Mouse (Mus musculus): Measurements from ENCODE around the gene Hectd2. TPM values are rescaled to one million over a fixed set of nuclear protein-coding genes. Genes with fewer than 3 reads are reported as not detected.

Hectd2 gene
- 10 to 100 TPM; 26.2 to 27.7 TPM for total RNA-seq (2021)

DNA sequence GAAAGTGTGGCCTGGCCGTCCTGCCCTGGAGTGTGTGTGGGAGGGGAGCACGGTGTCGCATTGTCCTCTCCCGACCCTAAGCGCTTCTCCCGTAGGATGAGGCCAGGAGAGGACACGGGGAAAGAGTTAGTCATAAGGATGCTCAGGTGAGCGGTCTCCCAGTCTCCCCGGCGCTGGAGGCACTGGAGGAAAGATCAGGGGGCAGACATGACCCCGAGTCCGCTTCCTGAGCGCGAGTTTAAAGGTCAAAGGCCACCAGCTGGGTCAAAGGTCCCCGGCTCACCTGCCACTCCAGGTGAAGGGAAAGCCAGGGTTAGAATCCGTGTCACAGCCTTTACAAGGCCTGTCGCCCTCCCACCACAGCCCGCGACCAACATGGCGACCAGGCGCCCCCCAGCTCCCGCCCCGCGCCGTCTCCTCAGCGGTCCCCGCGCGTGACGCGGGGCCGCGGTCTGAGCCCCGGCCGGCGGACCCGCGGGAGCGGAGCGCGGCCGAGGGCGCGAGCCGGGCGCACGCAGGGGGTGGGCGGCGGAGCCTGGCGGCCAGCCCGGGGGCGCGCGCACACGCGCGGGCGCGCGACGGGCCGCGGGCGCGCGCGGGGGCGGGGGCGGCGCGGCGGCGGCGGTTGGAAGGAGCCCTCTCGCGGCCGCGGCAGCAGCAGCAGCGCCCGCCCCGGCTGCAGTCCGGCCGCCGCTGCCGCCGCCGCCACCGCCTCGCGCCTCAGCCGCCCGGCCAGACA, at the start of gene Hectd2:
Gene Hectd2, plus strand, starts transcription at position 594 of the 739 bp plus-strand sequence.
- intact Hi-C loops (cut with DNase I), result no loop called here
- DNase-seq, result peak; percentile 53

DNA sequence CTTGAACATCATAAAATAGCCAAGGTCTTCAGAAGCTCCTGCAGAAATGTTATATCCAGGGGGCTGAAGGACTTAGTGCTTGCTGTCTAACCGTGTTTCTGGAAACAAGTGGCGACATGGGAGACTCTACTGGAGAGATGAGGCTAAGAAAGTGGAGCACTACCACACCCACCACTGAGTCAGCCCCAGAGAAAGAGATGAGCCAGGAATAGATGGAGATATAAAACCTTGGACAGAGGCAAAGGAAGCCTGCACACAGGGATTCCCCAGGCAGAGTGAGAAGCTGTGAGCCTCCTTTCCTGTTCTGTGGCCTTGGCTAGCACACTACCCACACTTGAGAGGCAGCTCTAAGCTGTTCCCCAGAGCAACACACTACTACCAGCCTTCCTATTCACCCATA, 49.7 kb upstream of the Hectd2 start:
- intact Hi-C loops (cut with DNase I), result no loop called here
- no peak for DNase-seq

DNA sequence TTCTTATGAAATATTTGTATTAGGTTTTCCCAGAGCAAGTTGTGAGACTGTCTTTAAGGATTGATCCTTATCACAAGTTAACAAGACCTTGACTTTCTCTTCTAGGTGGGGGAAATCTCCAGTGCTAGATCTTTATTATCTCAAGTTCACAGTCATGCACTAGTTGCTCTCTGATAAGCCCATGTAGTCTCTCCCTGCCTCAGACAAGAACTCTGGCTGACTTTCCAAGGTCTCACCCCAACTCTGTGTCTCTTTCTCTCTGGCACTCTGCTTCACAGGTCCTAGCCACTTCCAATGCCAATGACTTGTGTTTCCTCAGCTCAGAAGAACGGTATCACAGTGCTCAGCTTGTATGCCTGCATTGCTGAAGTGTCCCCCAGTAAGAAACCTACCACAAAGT, 43.1 kb upstream of the Hectd2 start:
- no peak for DNase-seq
- intact Hi-C loops (cut with DNase I), result no loop called here

DNA sequence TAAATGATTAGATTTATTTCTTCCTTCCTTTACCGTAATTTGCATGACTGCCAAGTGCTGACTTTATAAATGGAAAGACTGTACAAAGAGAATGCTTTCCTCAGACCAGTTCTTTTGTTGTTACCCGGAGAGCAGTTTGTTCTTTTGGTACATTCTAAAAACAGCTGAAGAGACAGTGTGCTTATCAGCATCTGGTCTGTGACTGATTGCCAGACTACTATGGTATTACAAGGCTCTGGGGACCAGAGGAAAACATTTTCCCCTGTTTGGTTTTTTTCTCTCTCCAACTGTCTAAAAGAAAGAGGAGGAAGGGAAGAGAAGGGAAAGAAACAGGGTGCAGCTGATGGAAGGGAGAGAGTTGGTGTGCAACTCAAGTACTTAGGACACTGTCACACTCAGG, 36.0 kb upstream of the Hectd2 start:
- no peak for DNase-seq
- intact Hi-C loops (cut with DNase I), result no loop called here

DNA sequence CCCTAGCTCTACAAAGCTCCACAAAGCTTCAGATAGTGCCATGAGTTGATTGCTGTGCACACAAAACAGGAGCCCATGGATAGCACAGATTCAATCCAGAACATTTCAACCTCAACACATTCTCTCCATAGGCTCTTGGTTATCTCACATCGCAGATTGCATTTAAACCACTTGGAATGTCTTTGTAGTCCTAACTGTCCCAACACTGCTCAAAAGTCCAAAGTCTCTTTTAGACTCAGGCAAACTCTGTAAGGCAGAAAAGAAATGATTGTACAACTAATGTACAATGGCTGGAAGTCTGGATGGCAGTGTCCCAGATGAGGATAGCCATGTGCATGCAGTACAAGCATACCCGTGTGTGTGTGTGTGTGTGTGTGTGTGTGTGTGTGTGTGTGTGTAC, 32.9 kb upstream of the Hectd2 start:
- DNase-seq, result no peak
- intact Hi-C loops (cut with DNase I), result no loop called here

DNA sequence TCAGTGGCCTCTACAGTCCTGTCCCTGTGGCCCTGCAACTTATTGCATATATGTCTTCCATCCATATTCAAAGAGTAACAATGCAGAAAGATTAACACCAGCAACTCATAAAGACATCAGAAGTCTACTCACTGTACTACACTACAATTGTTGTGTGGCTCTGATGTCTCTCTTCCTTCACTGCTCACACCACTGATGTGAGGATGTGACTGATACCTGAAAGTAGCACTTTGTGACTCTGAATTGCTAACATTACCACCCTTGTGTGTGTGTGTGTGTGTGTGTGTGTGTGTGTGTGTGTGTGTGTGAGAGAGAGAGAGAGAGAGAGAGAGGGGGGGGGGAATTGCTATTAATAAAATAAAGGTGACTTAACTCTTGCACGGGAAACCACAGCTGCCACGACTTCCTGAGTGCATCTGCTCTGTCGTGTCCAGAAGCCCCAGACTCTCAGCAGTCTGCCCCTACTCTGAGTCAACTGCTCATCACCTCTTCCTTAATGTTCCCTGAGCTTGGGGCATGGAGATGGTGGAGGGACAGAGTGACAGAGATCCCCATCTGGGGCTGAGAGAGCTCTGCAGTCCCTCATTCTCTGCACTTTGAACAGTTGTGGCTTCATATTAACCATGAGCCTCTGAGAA, 31.8 kb upstream of the Hectd2 start:
- no peak for DNase-seq
- intact Hi-C loops (cut with DNase I), result no loop called here

DNA sequence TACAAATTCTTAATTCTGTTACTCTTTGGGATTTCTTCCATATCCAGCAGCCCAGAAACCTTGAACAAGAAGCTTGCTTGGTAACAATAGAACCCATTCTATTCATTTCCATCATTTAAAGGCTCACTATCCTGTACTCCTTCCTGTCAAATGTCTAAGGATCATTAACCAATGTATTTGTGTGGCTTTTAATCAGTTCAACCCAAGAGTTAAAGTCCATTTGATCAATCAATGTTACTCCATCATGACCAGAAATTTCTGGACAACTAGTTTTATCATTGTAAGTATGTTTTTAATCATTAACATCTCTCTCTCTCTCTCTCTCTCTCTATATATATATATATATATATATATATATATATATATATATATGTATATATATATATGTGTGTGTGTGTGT, 29.4 kb upstream of the Hectd2 start:
- DNase-seq, result no peak
- intact Hi-C loops (cut with DNase I), result no loop called here

DNA sequence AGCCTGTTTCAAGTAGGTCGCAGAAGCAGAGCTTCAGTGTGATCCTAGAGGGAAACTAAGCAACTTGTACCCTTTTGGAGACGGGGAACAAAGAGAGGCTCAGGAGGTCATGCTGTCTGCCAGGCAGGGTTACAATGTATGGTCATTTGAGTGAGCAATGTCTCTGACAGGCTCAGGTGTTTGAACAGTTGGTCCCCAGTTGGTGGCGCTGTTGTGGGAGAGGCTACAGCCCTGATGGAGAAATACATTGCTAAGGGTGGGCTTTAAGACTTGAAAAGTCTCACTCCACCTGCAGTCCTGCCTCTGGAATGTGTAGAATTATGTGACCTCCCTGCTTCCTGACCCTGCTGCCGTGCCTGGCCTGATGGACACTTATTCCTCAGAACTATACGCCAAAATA, 21.4 kb upstream of the Hectd2 start:
- intact Hi-C loops (cut with DNase I), result no loop called here
- DNase-seq, result peak; percentile 54

DNA sequence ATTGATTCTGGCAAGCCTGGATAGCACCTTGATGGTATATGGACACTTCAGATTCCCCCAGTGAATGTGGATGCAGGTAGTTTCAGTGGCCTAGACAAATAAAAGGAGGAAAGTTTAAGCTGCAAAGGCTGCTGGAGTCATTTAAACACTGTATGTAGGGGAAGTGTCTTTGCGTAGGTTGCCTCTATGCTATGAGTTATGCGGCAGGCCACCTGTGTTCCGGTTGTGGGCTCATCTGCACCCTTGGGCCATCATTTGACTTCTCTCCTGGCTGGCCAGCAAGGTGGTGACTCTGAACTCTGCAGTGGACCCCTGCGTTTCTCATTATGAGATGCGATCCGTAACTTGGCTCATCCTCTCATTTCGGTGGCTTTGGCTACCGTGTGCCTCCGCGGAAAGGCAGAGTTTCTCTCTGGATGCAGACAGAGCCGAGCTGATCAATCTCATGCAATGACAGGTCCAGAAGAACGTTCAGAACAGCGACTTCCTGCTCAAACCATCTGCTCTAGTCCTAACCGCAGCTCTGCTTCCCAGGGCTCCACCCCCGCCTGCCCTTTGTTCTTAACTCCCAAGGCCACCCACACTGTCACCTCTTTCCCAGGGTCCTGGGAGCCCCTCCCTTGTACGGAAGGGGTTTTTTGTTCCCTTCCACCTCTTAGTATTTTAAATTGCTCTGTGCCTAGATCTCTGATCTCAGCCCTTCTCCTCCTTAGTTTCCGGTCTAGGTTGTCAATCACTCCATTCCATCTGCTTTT, 20.3 kb upstream of the Hectd2 start:
- DNase-seq, result peak; percentile 52
- intact Hi-C loops (cut with DNase I), result no loop called here

DNA sequence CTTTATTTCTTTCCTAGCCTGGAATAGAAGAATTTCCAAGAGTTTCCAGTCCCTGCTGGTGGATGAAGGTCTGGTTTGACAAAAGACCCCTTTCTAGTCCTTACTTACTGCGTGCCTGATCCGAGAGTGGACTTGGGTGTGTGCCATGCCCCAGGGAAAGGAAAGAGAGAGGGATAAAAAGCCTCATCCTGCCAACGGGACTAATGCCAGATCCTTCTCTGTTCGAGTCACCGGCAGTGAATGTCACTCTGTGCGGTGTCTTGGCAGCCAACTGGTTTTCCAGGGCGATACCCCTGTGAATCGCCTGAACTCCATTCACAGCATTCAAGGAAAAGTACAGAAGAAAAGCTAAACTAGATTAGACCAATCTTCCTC, 19.7 kb upstream of the Hectd2 start:
- intact Hi-C loops (cut with DNase I), result no loop called here

DNA sequence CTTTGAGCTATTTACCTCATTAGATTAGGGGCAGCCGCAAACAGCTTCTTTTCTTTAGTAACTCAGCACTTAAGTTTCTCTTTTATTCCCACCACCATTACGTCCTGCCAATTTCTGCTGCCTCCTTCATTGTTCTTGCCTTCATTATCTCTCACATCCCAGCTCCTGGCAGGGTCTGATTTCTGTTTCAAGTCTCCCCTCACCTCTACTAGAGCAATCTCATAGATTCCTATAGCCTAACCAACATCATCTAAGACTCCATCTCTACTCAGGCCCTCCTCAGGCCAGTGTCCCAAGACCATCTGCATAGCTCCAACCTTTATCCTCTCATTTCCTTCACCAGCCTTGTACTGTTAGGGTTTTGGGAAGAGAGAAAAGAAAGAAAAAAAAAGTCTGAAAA, 19.3 kb upstream of the Hectd2 start:
- intact Hi-C loops (cut with DNase I), result no loop called here

More for the DNA sequence above, 19.7 kb upstream of the Hectd2 start:
- peak; percentile 96 for DNase-seq

DNA sequence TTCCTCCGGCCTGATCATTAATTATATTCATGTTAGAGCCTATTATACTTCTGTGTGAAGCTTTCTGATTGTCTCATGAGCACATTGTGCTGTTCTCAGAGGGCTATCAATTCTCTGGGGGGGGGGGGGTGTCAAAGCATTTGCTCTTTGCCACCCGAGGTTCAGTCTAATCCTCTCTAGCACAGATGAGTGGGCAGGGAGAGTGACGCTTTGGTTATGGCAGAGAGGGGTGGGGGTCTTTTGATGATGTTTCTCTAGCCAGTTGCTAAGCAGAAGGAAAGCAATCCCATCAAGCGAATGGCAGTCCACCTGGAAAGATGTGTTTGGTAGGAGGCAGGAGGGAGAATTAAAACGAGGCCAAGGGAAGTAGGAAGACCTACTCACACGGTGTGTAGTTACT, 18.6 kb upstream of the Hectd2 start:
- no peak for DNase-seq
- intact Hi-C loops (cut with DNase I), result no loop called here

More for the DNA sequence above, 19.3 kb upstream of the Hectd2 start:
- no peak for DNase-seq

DNA sequence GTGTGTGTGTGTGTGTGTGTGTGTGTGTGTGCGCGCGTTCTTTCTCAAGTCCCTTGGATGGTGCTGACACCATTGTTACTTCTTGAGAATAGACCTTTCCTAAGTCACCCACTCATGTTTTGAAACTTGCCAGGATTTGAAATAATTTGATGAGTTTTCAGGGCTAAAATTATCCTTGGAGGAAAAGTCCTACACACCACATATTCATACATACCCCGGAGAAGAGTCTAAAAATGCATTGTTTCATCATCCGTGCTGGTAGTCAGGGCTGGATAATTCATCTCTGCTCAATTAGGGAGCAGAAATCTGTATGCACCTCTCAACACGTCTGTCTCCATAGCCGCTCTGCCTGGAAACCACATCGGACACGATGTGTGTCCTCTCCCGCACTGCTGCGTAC, 17.5 kb upstream of the Hectd2 start:
- intact Hi-C loops (cut with DNase I), result no loop called here
- DNase-seq, result no peak

DNA sequence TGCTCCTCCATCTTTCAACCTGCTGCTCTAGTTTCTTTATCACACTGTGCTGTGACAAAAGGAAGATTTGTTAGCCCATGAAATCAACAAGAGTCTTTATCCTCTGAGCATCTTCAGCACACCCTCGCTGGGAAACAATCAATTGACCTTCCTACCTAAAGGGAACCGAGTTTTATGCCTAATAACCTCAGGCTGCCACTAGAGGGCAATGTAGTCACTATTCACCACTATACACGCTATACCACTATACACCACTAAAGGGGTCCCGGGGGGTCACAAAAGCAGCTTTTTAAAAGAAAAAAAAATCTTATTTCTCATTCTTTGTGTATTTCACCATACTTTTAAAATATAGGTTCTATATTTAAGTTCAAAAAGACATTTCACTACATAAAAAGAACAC, 15.9 kb upstream of the Hectd2 start:
- intact Hi-C loops (cut with DNase I), result no loop called here
- DNase-seq, result peak; percentile 52

DNA sequence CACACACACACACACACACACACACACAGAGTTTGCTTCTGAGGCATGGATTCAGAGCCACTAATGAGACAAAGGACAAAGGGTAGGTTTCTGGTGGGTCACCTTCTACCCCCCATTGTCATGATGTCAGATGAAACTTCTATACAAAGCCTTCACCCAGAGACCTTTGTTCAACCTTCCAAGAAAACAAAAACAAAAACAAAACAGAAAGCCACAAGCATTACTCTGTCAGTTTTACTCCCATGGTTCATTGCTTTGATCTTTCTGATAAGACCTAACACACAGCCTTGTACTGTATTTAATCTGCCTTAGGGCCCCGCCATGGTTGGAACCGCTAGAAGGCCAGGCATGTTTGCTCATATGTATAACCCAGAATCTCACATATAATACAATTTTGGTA, 15.1 kb upstream of the Hectd2 start:
- no peak for DNase-seq
- intact Hi-C loops (cut with DNase I), result no loop called here

DNA sequence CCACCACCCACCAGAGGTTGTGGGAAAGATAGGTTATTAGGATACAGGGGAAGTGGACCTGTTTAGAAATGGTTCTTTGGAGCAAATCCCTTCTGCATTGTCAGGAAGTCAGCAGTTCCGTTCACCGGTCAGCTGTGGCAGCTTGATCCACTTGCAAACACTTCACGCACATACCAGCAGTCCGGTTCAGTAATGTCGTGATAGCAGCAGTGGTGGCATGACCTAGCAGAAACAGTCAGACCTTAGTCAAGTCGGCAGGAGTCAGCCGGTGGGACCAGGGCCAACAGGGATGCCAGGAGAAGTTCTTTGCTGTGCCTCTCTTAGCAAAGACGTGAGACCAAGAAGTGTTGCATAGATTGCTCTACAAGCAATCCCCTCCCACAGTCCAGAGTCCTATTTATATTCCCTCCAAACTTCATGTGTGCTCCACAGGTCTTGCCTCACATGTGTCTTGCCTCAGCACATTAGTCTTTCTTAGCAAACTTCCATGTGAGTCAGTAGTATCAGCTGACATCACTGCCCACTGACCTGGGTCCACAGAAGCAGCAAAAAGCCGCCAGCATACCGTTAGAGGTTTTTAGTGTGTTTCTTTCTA, 14.3 kb upstream of the Hectd2 start:
- DNase-seq, result no peak
- intact Hi-C loops (cut with DNase I), result loop anchor here (10.0 kb wide), 1 partner anchor 275 kb away; no protein-coding TSS in a partner anchor

DNA sequence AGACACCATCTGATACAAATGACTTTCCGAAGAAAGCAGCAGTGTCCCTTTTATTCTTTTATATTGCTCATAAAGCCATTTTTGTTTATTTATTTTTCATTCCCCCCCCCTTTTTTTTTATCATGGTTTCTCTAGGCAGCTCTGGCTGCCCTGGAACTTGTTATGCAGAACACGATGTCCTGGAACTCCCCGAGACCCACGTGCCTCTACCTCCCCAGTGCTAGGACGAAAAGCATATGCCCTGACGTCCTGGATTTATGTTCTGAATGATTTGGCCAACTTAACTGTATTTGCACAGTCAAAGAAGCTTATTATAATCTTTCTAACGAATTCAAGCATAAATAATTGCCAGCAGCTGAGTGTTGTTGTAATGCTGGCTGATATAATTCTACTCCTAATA, 13.7 kb upstream of the Hectd2 start:
- intact Hi-C loops (cut with DNase I), result loop anchor here (10.0 kb wide), 1 partner anchor 274 kb away; no protein-coding TSS in a partner anchor
- DNase-seq, result no peak

DNA sequence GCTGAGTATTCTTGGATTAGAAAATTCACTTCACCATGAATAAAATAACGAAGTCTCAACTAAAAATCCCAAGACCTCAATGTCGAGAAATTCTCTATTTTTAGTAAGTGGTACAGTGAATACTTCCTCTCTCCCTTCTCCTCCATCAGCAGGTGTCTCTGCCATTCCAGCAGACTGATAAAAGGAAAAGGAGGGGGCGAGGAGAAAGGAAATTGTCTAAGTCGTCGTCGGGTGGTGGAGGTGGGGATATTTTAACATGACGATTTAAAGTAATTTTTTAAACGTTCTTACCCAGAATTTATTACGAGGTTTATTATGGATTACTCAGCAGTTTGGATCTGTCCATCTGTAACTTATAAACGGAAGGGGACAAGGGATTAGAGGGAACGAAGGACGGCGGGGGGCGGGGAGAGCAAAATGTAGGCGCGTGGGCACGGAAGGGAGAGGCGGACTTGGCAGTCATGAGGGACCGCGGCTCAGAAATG, 836 bp upstream of the Hectd2 start:
- intact Hi-C loops (cut with DNase I), result no loop called here
- DNase-seq, result peak; percentile 67

DNA sequence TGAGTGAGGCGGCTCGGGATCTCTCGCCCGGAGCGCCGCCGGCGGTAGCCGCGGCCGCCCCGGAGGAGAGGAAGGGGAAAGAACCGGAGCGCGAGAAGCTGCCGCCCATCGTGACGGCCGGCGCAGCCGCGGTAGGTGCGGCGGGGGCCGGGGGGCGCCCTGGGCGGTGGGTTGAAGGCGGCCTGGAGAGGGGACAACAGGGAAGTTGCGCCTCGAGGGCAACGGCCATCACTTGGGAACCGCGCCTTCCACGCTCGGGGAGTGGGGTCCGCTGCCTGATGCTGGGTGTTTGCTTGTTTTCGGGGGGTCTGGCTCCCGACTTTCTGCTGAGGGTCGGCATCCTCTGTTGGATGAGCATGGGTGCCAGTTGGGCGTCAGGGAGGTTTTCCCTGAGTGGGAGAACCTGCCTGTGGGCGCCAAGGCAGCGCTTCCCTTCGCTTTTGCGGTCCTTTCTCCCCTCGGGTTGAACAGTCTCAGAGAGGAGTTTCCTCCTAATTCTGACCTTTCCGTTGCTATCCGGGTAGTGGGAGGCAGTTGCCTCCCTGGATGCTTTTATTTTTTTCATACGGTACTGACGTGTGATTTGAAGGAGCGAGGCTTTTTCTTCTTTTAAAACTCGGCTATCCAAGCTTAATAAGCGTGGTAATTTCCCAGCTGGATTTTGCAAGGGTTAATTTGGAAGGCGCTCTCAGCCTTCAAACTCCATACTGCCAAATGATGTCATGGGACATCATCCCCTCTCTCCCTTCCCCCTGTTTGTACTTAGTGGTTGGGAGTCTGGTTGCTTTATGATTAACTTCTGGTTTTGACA, 551 bp downstream of the Hectd2 start:
- DNase-seq, result peak; percentile 66
- intact Hi-C loops (cut with DNase I), result no loop called here

DNA sequence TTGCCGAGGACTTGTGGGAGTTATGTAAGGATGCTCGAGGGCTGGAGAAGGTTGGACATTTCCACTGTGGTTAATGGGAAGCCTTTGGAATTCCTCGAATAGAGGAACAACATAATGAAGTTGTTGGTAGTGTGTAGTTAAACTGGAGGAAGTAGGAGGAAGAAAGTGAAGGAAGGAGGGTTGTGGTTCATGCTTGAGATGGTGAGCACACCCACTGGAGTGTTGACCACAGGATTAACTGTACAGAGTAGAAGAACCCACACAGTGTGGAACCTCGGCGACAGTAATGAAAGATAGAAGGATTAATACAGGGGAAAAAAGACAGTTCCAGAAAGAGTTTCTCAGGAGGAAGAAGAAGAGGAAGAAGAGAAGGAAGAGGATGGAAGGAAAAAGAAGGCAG, 4.9 kb downstream of the Hectd2 start:
- no peak for DNase-seq
- intact Hi-C loops (cut with DNase I), result no loop called here

Measured in left cerebral cortex, postnatal 4 days (tissue).